Mouse (Mus musculus): Measurements from ENCODE around the gene Sugt1.

Sugt1 gene

GRCm38 (mm10) chr14:79587139-79587851, at the start of gene Sugt1:
Sugt1 (plus strand) TSS chr14:79587691.
- DNase-seq (ENCODE audit: low spot score), result peak; percentile 97

GRCm38 (mm10) chr14:79537921-79538320, 49.6 kb upstream of the Sugt1 start:
- no peak for DNase-seq (ENCODE audit: low spot score)

GRCm38 (mm10) chr14:79541606-79542005, 45.9 kb upstream of the Sugt1 start:
- no peak for DNase-seq (ENCODE audit: low spot score)

- peak; percentile 36 for DNase-seq (ENCODE audit: low spot score)
Observed at GRCm38 (mm10) chr14:79549343-79549742, 38.1 kb upstream of the Sugt1 start.

- DNase-seq (ENCODE audit: low spot score), result no peak
Observed at GRCm38 (mm10) chr14:79551929-79552328, 35.6 kb upstream of the Sugt1 start.

GRCm38 (mm10) chr14:79552854-79553253, 34.6 kb upstream of the Sugt1 start:
- DNase-seq (ENCODE audit: low spot score), result no peak

GRCm38 (mm10) chr14:79557796-79558195, 29.7 kb upstream of the Sugt1 start:
- DNase-seq (ENCODE audit: low spot score), result no peak

GRCm38 (mm10) chr14:79562745-79563144, 24.7 kb upstream of the Sugt1 start:
- peak; percentile 41 for DNase-seq (ENCODE audit: low spot score)

GRCm38 (mm10) chr14:79564784-79565183, 22.7 kb upstream of the Sugt1 start:
- no peak for DNase-seq (ENCODE audit: low spot score)

GRCm38 (mm10) chr14:79573482-79574191, 13.9 kb upstream of the Sugt1 start:
- no peak for DNase-seq (ENCODE audit: low spot score)

- DNase-seq (ENCODE audit: low spot score), result no peak
Observed at GRCm38 (mm10) chr14:79574361-79574760, 13.1 kb upstream of the Sugt1 start.

GRCm38 (mm10) chr14:79583526-79584245, 3.8 kb upstream of the Sugt1 start:
- no peak for DNase-seq (ENCODE audit: low spot score)

GRCm38 (mm10) chr14:79586499-79587138, 872 bp upstream of the Sugt1 start:
- DNase-seq (ENCODE audit: low spot score), result no peak

- DNase-seq (ENCODE audit: low spot score), result no peak
Observed at GRCm38 (mm10) chr14:79587852-79588229, 350 bp downstream of the Sugt1 start.

- peak; percentile 13 for DNase-seq (ENCODE audit: low spot score)
Observed at GRCm38 (mm10) chr14:79588534-79588951, 1.1 kb downstream of the Sugt1 start.

- no peak for DNase-seq (ENCODE audit: low spot score)
Observed at GRCm38 (mm10) chr14:79589401-79589800, 1.9 kb downstream of the Sugt1 start.

- DNase-seq (ENCODE audit: low spot score), result no peak
Observed at GRCm38 (mm10) chr14:79590916-79591315, 3.4 kb downstream of the Sugt1 start.

GRCm38 (mm10) chr14:79591611-79592010, 4.1 kb downstream of the Sugt1 start:
- no peak for DNase-seq (ENCODE audit: low spot score)

GRCm38 (mm10) chr14:79594069-79594468, 6.6 kb downstream of the Sugt1 start:
- DNase-seq (ENCODE audit: low spot score), result no peak

- no peak for DNase-seq (ENCODE audit: low spot score)
Observed at GRCm38 (mm10) chr14:79596602-79597001, 9.1 kb downstream of the Sugt1 start.

- DNase-seq (ENCODE audit: low spot score), result no peak
Observed at GRCm38 (mm10) chr14:79605881-79606280, 18.4 kb downstream of the Sugt1 start.

GRCm38 (mm10) chr14:79606392-79606791, 18.9 kb downstream of the Sugt1 start:
- no peak for DNase-seq (ENCODE audit: low spot score)
